Mouse (Mus musculus): Measurements from ENCODE around the gene Megf11.

DNA sequence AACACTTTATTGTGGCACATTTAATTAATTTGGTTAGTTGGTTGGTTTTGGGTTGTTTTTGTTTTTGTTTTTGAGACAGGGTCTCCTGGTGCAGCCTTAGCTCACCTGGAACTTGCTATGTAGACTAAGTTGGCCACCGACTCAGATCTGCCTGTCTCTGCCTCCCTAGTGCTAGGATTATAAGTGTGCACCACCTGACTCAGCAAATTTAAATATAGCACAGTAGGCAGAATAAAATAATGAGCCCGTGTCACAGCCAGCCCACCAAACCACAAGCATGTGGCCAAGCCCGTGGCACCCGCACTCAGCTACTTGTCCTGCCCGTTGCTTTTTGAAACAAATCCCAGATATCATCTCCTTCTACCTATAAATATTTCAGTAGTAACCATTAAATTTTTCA, 367.1 kb downstream of the Megf11 start:
- TF ChIP-seq GATA1 (IDR thresholded peaks at IDR 0.05; ENCODE audit: borderline replicate concordance, low read length) (no peak), FLI1 (IDR thresholded peaks at IDR 0.05; ENCODE audit: low read length) (no peak)

Measured in megakaryocyte, embryonic 14.5 days (primary cell).